Mouse (Mus musculus) regulatory T cell (primary cell): ENCODE data around the gene Adh7.

ENCODE experiments used
- in situ Hi-C: fragments of 300-600 bp; cut with MboI, MseI; formaldehyde crosslinking; loops from one replicate; pipeline ENCODE4 v1.15.1; 2025; ENCODE audit warnings: high pct_unique_total_duplicates

The Adh7 gene

GRCm38 (mm10) chr3:138222952-138223351 is 5.4 kb downstream of the Adh7 start:
- in situ Hi-C loops = loop anchor here (5.0 kb wide), 1 partner anchor 214 kb away; no protein-coding TSS in a partner anchor

GRCm38 (mm10) chr3:138224363-138224954 is 6.9 kb downstream of the Adh7 start:
- in situ Hi-C loops = loop anchor here (5.0 kb wide), 1 partner anchor 213 kb away; no protein-coding TSS in a partner anchor

GRCm38 (mm10) chr3:138225331-138225730 is 7.8 kb downstream of the Adh7 start:
- in situ Hi-C loops = loop anchor here (5.0 kb wide), 1 partner anchor 67 kb away; no protein-coding TSS in a partner anchor

- in situ Hi-C loops = loop anchor here (5.0 kb wide), 1 partner anchor 66 kb away; no protein-coding TSS in a partner anchor
Observed at GRCm38 (mm10) chr3:138225853-138226252, 8.3 kb downstream of the Adh7 start.

- in situ Hi-C loops = loop anchor here (5.0 kb wide), 1 partner anchor 66 kb away; no protein-coding TSS in a partner anchor
Observed at GRCm38 (mm10) chr3:138226476-138226875, 8.9 kb downstream of the Adh7 start.

- in situ Hi-C loops = loop anchor here (5.0 kb wide), 1 partner anchor 65 kb away; no protein-coding TSS in a partner anchor
Observed at GRCm38 (mm10) chr3:138227082-138227481, 9.5 kb downstream of the Adh7 start.

GRCm38 (mm10) chr3:138227782-138228181 is 10.2 kb downstream of the Adh7 start:
- in situ Hi-C loops = loop anchor here (5.0 kb wide), 1 partner anchor 65 kb away; no protein-coding TSS in a partner anchor

- in situ Hi-C loops = loop anchor here (5.0 kb wide), 1 partner anchor 63 kb away; no protein-coding TSS in a partner anchor
Observed at GRCm38 (mm10) chr3:138229448-138229847, 11.9 kb downstream of the Adh7 start.

GRCm38 (mm10) chr3:138230266-138230665 is 12.7 kb downstream of the Adh7 start:
- in situ Hi-C loops = no loop called here

- in situ Hi-C loops = no loop called here
Observed at GRCm38 (mm10) chr3:138231531-138231930, 14.0 kb downstream of the Adh7 start.

- in situ Hi-C loops = no loop called here
Observed at GRCm38 (mm10) chr3:138236546-138237163, 19.1 kb downstream of the Adh7 start.

- in situ Hi-C loops = no loop called here
Observed at GRCm38 (mm10) chr3:138238046-138238445, 20.5 kb downstream of the Adh7 start.

- in situ Hi-C loops = no loop called here
Observed at GRCm38 (mm10) chr3:138239461-138239860, 21.9 kb downstream of the Adh7 start.

GRCm38 (mm10) chr3:138240411-138240810 is 22.9 kb downstream of the Adh7 start:
- in situ Hi-C loops = no loop called here

- in situ Hi-C loops = no loop called here
Observed at GRCm38 (mm10) chr3:138240942-138241341, 23.4 kb downstream of the Adh7 start.

GRCm38 (mm10) chr3:138241371-138241770 is 23.8 kb downstream of the Adh7 start:
- in situ Hi-C loops = no loop called here

GRCm38 (mm10) chr3:138242021-138242726 is 24.6 kb downstream of the Adh7 start:
- in situ Hi-C loops = no loop called here

GRCm38 (mm10) chr3:138242933-138243332 is 25.4 kb downstream of the Adh7 start:
- in situ Hi-C loops = no loop called here

- in situ Hi-C loops = no loop called here
Observed at GRCm38 (mm10) chr3:138244338-138244874, 26.8 kb downstream of the Adh7 start.

- in situ Hi-C loops = no loop called here
Observed at GRCm38 (mm10) chr3:138246511-138247020, 29.0 kb downstream of the Adh7 start.

- in situ Hi-C loops = no loop called here
Observed at GRCm38 (mm10) chr3:138247241-138247640, 29.7 kb downstream of the Adh7 start.

- in situ Hi-C loops = no loop called here
Observed at GRCm38 (mm10) chr3:138248011-138248410, 30.5 kb downstream of the Adh7 start.
